Mouse (Mus musculus): ENCODE data around the gene Ism1. TPM values are rescaled to one million over a fixed set of nuclear protein-coding genes. Genes with fewer than 3 reads are reported as not detected.

Gene Ism1
- polyA plus RNA-seq, 1 experiment from 2014 or later = 1.0 TPM

- ATAC-seq (ENCODE audit: low FRiP score) = no peak
These were observed 97.1 kb downstream of the Ism1 start for GRCm38 (mm10) chr2:139774949-139775570.

DNA sequence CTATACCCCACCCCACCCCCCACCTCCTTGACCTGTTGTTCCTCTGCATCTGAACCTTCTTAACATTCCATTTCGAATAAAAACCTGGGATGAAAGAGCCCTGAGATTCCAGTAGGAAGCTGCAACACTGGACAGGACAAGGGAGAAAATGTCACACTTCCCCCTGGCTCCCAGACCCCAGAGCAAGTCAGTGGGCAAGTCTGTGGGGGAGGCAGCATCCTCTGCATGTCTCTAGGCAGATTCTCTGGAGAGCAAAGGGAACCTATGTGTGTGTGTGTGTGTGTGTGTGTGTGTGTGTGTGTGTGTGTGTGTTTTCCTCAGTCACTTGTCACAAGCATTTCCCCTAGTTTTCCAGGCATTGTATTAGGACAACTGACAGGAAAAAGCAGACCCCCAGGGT is 98.7 kb downstream of the Ism1 start:
- no peaks in the 10 kb centered on the region for H3K4me1 ChIP-seq
- no peak overlapping the region for H3K9ac ChIP-seq (replicated peaks)
- WGBS = 42% methylated on average over 1 of the region's 1 CpGs
- no peak overlapping the region for H3K4me2 ChIP-seq
- H3K36me3 ChIP-seq = no peaks in the 10 kb centered on the region
- no peak overlapping the region for H3K27ac ChIP-seq (replicated peaks)
- H3K4me3 ChIP-seq (replicated peaks) = no peak overlapping the region
- H3K27me3 ChIP-seq (replicated peaks) = no peaks in the 10 kb centered on the region
- no peak for ATAC-seq (ENCODE audit: low FRiP score)
- no peaks in the 10 kb centered on the region for H3K9me3 ChIP-seq (replicated peaks)

More at GRCm38 (mm10) chr2:139774949-139775570, 97.1 kb downstream of the Ism1 start:
- Histone ChIP-seq H3K4me1 (no peaks in the 10 kb centered on the region), H3K9ac (replicated peaks) (no peak overlapping the region), H3K27me3 (replicated peaks) (no peaks in the 10 kb centered on the region), H3K27ac (replicated peaks) (no peak overlapping the region), H3K9me3 (replicated peaks) (no peaks in the 10 kb centered on the region), H3K36me3 (no peaks in the 10 kb centered on the region), H3K4me2 (no peak overlapping the region), H3K4me3 (replicated peaks) (no peak overlapping the region)
- 86% methylated on average over 8 of the region's 8 CpGs for WGBS

DNA sequence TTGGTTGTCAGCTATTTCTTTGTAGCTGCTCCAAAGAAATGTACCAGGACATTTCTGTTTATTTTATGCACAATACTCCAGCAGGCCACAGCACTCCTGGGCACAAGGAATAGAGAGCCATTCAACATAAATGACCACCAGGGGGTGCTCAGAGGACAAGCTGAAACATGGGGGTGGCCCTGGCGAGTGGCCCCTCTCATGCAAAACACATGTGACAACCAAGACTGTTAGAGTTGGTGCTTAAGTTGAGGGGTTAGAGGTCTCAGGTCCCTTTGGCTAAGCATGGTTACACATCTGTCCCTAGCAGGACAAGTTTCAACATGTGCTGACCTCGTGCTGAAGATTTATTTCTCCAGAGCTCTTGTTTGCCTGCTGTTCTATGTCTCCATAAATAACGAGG is 100.3 kb downstream of the Ism1 start:
- Histone ChIP-seq H3K36me3 (no peaks in the 10 kb centered on the region), H3K4me2 (no peak overlapping the region), H3K27ac (replicated peaks) (no peak overlapping the region), H3K9ac (replicated peaks) (no peak overlapping the region), H3K4me1 (no peaks in the 10 kb centered on the region), H3K9me3 (replicated peaks) (no peaks in the 10 kb centered on the region), H3K27me3 (replicated peaks) (no peaks in the 10 kb centered on the region), H3K4me3 (replicated peaks) (no peak overlapping the region)
- WGBS = 56% methylated on average over 3 of the region's 3 CpGs
- no peak for ATAC-seq (ENCODE audit: low FRiP score)

DNA sequence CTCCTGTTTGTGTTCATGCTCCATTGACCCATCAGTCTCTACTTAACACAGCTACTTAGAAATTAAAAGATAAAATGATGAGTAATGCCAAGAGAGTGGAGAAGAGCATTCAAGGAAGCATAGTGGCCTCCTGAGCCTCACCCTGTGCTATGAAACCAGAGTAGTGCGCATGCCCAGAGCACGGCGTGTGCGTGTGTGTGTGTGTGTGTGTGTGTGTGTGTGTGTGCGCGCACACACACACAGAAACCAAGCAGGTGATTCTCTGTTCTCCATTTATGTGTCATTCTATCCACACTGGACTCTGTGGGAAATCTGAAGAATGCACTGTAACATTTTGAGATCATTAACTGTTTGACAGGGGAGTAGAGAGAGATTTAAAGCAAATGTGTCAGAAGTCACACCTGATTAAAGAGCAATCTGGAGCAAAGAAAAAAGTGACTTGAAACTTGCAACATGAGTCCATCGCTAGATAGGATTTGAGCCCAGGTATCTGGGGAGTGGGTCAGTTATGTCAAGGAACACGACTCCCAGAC is 105.4 kb downstream of the Ism1 start:
- Histone ChIP-seq H3K27me3 (replicated peaks) (no peaks in the 10 kb centered on the region), H3K9me3 (replicated peaks) (no peaks in the 10 kb centered on the region), H3K27ac (replicated peaks) (no peak overlapping the region), H3K4me1 (no peaks in the 10 kb centered on the region), H3K36me3 (no peaks in the 10 kb centered on the region), H3K4me3 (replicated peaks) (no peak overlapping the region), H3K9ac (replicated peaks) (no peak overlapping the region), H3K4me2 (no peak overlapping the region)
- 92% methylated on average over 8 of the region's 8 CpGs for WGBS
- no peak for ATAC-seq (ENCODE audit: low FRiP score)

- Histone ChIP-seq H3K36me3 (no peaks in the 10 kb centered on the region), H3K4me2 (no peak overlapping the region), H3K4me3 (replicated peaks) (no peak overlapping the region), H3K4me1 (no peaks in the 10 kb centered on the region), H3K9ac (replicated peaks) (no peak overlapping the region), H3K27ac (replicated peaks) (no peak overlapping the region), H3K9me3 (replicated peaks) (no peaks in the 10 kb centered on the region), H3K27me3 (replicated peaks) (no peaks in the 10 kb centered on the region)
- no peak for ATAC-seq (ENCODE audit: low FRiP score)
- WGBS = 72% methylated on average over 1 of the region's 1 CpGs
These were observed 106.5 kb downstream of the Ism1 start for GRCm38 (mm10) chr2:139784465-139784864.

DNA sequence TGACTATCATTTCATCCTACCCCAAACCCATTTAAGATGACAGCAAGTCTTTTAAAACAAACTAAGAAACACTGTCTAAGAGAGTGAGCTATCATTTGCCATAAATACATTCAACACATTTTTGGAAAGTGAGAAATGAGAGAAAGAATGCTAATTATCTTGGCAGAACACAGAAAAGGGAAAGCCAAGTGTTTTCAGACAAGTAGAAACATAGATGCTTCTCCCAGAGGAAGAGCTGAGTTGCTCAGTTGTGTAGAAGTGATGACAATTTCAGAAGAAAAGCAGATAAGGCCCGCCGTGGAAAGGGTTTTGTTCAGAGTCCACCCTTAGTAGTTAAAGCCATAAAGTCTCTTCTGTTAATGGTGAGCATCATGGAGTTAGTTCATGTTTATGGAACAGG is 107.0 kb downstream of the Ism1 start:
- ATAC-seq (ENCODE audit: low FRiP score) = no peak
- Histone ChIP-seq H3K9me3 (replicated peaks) (no peaks in the 10 kb centered on the region), H3K9ac (replicated peaks) (no peak overlapping the region), H3K4me3 (replicated peaks) (no peak overlapping the region), H3K27ac (replicated peaks) (no peak overlapping the region), H3K36me3 (no peaks in the 10 kb centered on the region), H3K4me1 (no peaks in the 10 kb centered on the region), H3K4me2 (no peak overlapping the region), H3K27me3 (replicated peaks) (no peaks in the 10 kb centered on the region)
- 76% methylated on average over 2 of the region's 2 CpGs for WGBS

GRCm38 (mm10) chr2:139788658-139789057 is 110.7 kb downstream of the Ism1 start:
- 81% methylated on average over 4 of the region's 4 CpGs for WGBS
- H3K36me3 ChIP-seq = no peaks in the 10 kb centered on the region
- no peak overlapping the region for H3K27ac ChIP-seq (replicated peaks)
- no peaks in the 10 kb centered on the region for H3K4me1 ChIP-seq
- H3K9me3 ChIP-seq (replicated peaks) = no peaks in the 10 kb centered on the region
- H3K4me3 ChIP-seq (replicated peaks) = no peak overlapping the region
- H3K4me2 ChIP-seq = no peak overlapping the region
- H3K27me3 ChIP-seq (replicated peaks) = no peaks in the 10 kb centered on the region
- ATAC-seq (ENCODE audit: low FRiP score) = no peak
- H3K9ac ChIP-seq (replicated peaks) = no peak overlapping the region

DNA sequence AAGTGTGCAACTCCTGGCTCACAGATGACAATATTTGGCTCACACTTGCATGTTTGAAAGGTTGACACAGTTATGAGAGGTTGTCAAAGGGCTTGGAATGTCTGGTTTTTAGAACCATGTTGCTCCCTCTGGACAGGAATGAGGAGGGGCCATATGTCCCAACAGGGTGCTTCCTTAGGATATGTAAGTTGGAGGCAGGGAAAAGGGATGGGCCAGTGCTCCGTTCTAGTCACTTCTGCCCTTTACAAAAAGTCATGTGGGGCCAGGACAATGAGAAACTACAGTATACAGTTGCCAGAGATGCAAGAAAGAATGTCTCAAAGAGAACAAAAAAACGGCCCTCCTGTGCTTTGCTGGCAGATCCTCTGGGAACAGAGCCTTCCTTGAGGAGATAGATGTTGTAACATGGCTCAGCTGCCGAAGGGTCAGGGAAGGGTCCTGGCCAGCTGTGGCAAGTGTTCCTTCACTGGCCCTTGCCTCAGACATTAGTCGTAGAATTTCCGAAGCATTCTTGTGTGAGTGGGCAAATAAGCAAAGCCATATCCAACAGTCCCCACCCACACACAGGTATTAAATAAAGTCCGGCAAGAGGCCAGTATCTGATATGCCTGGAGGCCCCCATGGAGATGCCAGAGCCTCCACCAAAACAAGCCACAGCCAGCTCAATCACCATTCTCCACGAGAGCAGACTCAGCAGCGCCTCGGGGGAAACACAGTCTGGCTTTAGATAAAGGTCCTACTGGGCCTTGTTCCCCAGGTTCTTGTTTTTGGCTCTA is 114.6 kb downstream of the Ism1 start:
- Histone ChIP-seq H3K4me2 (no peak overlapping the region), H3K9me3 (replicated peaks) (no peaks in the 10 kb centered on the region), H3K4me1 (no peaks in the 10 kb centered on the region), H3K4me3 (replicated peaks) (no peak overlapping the region), H3K27ac (replicated peaks) (no peak overlapping the region), H3K9ac (replicated peaks) (no peak overlapping the region), H3K27me3 (replicated peaks) (no peaks in the 10 kb centered on the region), H3K36me3 (no peaks in the 10 kb centered on the region)
- WGBS = 85% methylated on average over 9 of the region's 9 CpGs
- ATAC-seq (ENCODE audit: low FRiP score) = no peak

GRCm38 (mm10) chr2:139804041-139804440 is 126.1 kb downstream of the Ism1 start:
- no peaks in the 10 kb centered on the region for H3K27me3 ChIP-seq (replicated peaks)
- WGBS = 85% methylated on average over 7 of the region's 7 CpGs
- no peak overlapping the region for H3K9ac ChIP-seq (replicated peaks)
- H3K36me3 ChIP-seq = no peaks in the 10 kb centered on the region
- no peak overlapping the region for H3K4me3 ChIP-seq (replicated peaks)
- ATAC-seq (ENCODE audit: low FRiP score) = no peak
- H3K4me2 ChIP-seq = no peak overlapping the region
- H3K4me1 ChIP-seq = no peaks in the 10 kb centered on the region
- H3K9me3 ChIP-seq (replicated peaks) = no peaks in the 10 kb centered on the region
- no peak overlapping the region for H3K27ac ChIP-seq (replicated peaks)

DNA sequence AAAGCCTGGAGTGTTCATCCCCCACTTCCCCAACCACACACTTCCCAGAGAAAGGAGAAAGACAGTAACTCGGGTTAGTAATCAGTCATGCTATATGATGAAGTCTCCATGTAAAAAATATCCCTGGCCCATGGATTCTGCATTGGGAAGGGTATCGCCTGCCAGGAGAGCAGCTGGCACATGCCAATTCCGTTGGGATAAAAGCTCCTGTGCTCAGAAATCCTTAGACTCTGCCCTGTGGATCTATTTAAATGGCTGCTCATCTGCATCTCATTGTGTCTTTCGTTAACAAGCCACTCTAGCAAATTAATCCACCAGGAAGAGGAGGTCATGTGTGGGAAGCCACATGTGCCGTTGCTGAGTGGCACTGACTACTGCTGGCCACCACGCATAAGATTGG is 129.9 kb downstream of the Ism1 start:
- Histone ChIP-seq H3K4me1 (no peaks in the 10 kb centered on the region), H3K36me3 (no peaks in the 10 kb centered on the region), H3K27me3 (replicated peaks) (no peaks in the 10 kb centered on the region), H3K9ac (replicated peaks) (no peak overlapping the region), H3K4me3 (replicated peaks) (no peak overlapping the region), H3K27ac (replicated peaks) (no peak overlapping the region), H3K9me3 (replicated peaks) (no peaks in the 10 kb centered on the region), H3K4me2 (no peak overlapping the region)
- ATAC-seq (ENCODE audit: low FRiP score) = no peak
- WGBS = 68% methylated on average over 6 of the region's 6 CpGs

Measured in neural tube, embryonic 15.5 days (tissue).